Mouse (Mus musculus): ENCODE results near the gene Paqr4.
A peak's percentile ranks its signal among the peaks of the same experiment; 100 is the strongest.
"Not testable (repeated sequence)": the region's sequence is repeated elsewhere in the genome, so short reads cannot be mapped to it uniquely, and the experiment has no call there.

The Paqr4 gene

GRCm38 (mm10) chr17:23776216-23776615, 35.5 kb upstream of the Paqr4 start:
- Histone ChIP-seq H3K9me3 (ENCODE audit: low read length) (no peaks in the 10 kb centered on the region), H3K4me1 (replicated peaks; ENCODE audit: low read depth, low read length) (peaks cover 16% of the 10 kb centered on the region), H3K27me3 (ENCODE audit: insufficient read depth, low read length) (no peaks in the 10 kb centered on the region; the same call in 1 of the 2 replicates), H3K4me3 (replicated peaks; ENCODE audit: low read length) (no peak overlapping the region), H3K36me3 (ENCODE audit: insufficient read depth, low read length) (no peaks in the 10 kb centered on the region)
- TF ChIP-seq NANOG (IDR thresholded peaks at IDR 0.05; ENCODE audit: borderline replicate concordance, low read length): no peak
- no peak for TF ChIP-seq POU5F1 (IDR thresholded peaks at IDR 0.05; ENCODE audit: borderline replicate concordance, low read length)
- no peak for TF ChIP-seq CTCF (conservative IDR thresholded peaks at IDR 0.05; ENCODE audit: low read length)

GRCm38 (mm10) chr17:23774090-23774489, 33.4 kb upstream of the Paqr4 start:
- no peaks in the 10 kb centered on the region for H3K36me3 ChIP-seq (ENCODE audit: insufficient read depth, low read length)
- no peaks in the 10 kb centered on the region for H3K9me3 ChIP-seq (ENCODE audit: low read length)
- no peak overlapping the region for H3K4me3 ChIP-seq (replicated peaks; ENCODE audit: low read length)
- H3K27me3 ChIP-seq (ENCODE audit: insufficient read depth, low read length): peaks cover 10% of the 10 kb centered on the region
- TF ChIP-seq NANOG (IDR thresholded peaks at IDR 0.05; ENCODE audit: borderline replicate concordance, low read length) (no peak), CTCF (conservative IDR thresholded peaks at IDR 0.05; ENCODE audit: low read length) (peak; percentile 36)
- H3K4me1 ChIP-seq (replicated peaks; ENCODE audit: low read depth, low read length): peaks cover 19% of the 10 kb centered on the region

DNA sequence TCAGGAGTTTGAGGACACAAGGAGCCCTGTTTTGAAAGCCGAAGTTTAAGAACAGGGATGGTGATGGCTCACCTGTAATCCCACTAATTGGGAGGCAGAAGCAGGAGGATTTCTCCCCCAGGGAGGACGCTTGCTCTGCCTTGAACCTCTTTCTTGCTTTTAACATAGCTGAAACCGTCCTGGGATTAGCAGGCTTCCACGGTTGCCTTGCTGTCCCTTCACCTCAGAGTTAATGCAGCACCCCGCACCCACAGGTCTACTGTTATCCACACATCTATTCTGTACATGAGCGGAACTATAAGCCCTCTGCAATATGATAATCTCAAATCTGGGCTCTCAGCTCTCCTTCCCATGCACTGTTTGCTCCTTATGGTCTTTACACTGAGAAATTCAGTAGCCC, 33.0 kb upstream of the Paqr4 start:
- Histone ChIP-seq H3K4me3 (replicated peaks; ENCODE audit: low read length) (no peak overlapping the region), H3K27me3 (ENCODE audit: insufficient read depth, low read length) (peaks cover 10% of the 10 kb centered on the region), H3K9me3 (ENCODE audit: low read length) (no peaks in the 10 kb centered on the region), H3K36me3 (ENCODE audit: insufficient read depth, low read length) (0 out of 2 replicates have a peak, but pooled peaks cover 1% of the 10 kb centered on the region), H3K4me1 (replicated peaks; ENCODE audit: low read depth, low read length) (peaks cover 15% of the 10 kb centered on the region)
- TF ChIP-seq CTCF (conservative IDR thresholded peaks at IDR 0.05; ENCODE audit: low read length) (no peak), POU5F1 (IDR thresholded peaks at IDR 0.05; ENCODE audit: borderline replicate concordance, low read length) (no peak), NANOG (IDR thresholded peaks at IDR 0.05; ENCODE audit: borderline replicate concordance, low read length) (no peak)

- not testable (repeated sequence) for H3K4me3 ChIP-seq (replicated peaks; ENCODE audit: low read length); H3K9me3 ChIP-seq (ENCODE audit: low read length); H3K36me3 ChIP-seq (ENCODE audit: insufficient read depth, low read length)
- Histone ChIP-seq H3K27me3 (ENCODE audit: insufficient read depth, low read length) (peaks cover 10% of the 10 kb centered on the region), H3K4me1 (replicated peaks; ENCODE audit: low read depth, low read length) (peaks cover 12% of the 10 kb centered on the region)
Measured at GRCm38 (mm10) chr17:23772219-23772556, 31.5 kb upstream of the Paqr4 start.

DNA sequence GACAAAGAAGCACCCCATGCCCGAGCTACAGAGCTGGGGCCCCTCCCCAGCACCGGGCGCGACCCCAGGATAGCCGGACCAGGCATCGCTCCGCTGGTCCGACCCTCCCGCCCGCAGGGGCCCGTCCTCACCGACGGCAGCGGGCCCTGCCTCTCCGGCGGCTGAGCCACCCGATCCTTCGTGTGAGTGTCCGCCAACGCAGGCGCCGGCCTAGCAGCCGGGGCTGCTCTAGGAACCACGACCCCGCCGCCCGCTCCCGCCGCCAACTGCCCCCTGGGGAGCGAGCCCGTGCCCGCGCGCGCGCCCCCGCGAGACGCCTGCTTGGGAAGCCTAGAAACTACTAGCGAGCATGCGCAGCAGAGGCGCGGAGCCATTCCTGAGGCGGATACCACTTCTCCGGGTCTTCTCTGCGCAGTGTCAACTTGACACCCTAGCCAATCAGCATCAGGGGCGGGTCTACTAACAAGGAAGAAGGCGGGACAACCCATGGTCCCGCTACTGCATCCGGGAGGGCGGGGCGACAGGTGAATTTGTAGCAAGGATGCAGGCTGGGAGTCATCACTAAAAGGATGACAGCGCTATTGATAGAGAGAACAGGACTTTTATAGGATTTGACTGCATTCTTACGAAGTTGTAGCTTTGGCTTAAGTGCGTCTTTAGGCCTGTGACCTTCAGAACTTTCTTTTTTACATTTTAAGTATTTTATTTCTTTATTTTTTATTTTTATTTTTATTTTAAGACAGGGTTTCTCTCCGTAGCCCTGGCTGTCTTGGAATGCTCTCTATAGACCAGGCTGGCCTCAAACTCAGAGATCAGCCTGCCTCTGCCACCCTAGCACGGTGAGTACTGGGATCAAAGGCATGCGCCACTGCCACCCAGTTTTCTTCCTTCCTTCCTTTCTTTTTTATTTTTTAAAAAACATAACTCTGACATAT, 30.9 kb upstream of the Paqr4 start, which contains the start of gene Flywch1:
Gene Flywch1, minus strand, starts transcription at position 319 of the 935 bp plus-strand sequence.
- 0 out of 2 replicates have a peak, but pooled peaks cover 5% of the 10 kb centered on the region for H3K36me3 ChIP-seq (ENCODE audit: insufficient read depth, low read length)
- no peaks in the 10 kb centered on the region for H3K9me3 ChIP-seq (ENCODE audit: low read length)
- peaks cover 12% of the 10 kb centered on the region for H3K4me1 ChIP-seq (replicated peaks; ENCODE audit: low read depth, low read length)
- TF ChIP-seq NANOG (IDR thresholded peaks at IDR 0.05; ENCODE audit: borderline replicate concordance, low read length) (no peak), CTCF (conservative IDR thresholded peaks at IDR 0.05; ENCODE audit: low read length) (no peak), POU5F1 (IDR thresholded peaks at IDR 0.05; ENCODE audit: borderline replicate concordance, low read length) (no peak)
- peak within 1 kb of the TSS; percentile 88 for H3K4me3 ChIP-seq (replicated peaks; ENCODE audit: low read length)
- H3K27me3 ChIP-seq (ENCODE audit: insufficient read depth, low read length): peaks cover 10% of the 10 kb centered on the region

- Histone ChIP-seq H3K36me3 (ENCODE audit: insufficient read depth, low read length) (0 out of 2 replicates have a peak, but pooled peaks cover 5% of the 10 kb centered on the region), H3K4me1 (replicated peaks; ENCODE audit: low read depth, low read length) (peaks cover 12% of the 10 kb centered on the region), H3K27me3 (ENCODE audit: insufficient read depth, low read length) (peaks cover 10% of the 10 kb centered on the region), H3K4me3 (replicated peaks; ENCODE audit: low read length) (peak overlapping the region; percentile 88), H3K9me3 (ENCODE audit: low read length) (no peaks in the 10 kb centered on the region)
- TF ChIP-seq POU5F1 (IDR thresholded peaks at IDR 0.05; ENCODE audit: borderline replicate concordance, low read length) (no peak), NANOG (IDR thresholded peaks at IDR 0.05; ENCODE audit: borderline replicate concordance, low read length) (no peak), CTCF (conservative IDR thresholded peaks at IDR 0.05; ENCODE audit: low read length) (no peak)
Measured at GRCm38 (mm10) chr17:23770896-23771283, 30.2 kb upstream of the Paqr4 start.

DNA sequence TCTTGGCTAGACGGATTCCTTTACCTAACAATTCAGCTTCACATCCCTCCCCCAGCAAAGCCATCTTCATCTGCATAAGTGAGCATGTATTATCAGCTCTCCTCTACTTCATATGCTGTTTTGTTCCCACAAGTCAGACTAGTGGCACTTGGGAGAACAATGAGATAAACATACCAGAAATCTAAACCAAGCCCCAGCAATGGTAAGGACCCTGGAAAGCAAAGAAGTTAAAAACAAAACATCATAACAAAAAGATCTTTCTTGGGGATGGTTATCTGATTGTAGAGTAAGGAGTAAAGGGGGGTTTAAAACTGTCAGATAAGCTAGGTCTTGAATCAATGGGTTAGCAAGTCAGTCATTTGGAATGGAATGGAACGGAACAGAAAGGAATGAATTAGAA, 29.8 kb upstream of the Paqr4 start:
- Histone ChIP-seq H3K36me3 (ENCODE audit: insufficient read depth, low read length) (0 out of 2 replicates have a peak, but pooled peaks cover 5% of the 10 kb centered on the region), H3K4me3 (replicated peaks; ENCODE audit: low read length) (peak overlapping the region; percentile 88), H3K27me3 (ENCODE audit: insufficient read depth, low read length) (peaks cover 10% of the 10 kb centered on the region), H3K4me1 (replicated peaks; ENCODE audit: low read depth, low read length) (peaks cover 12% of the 10 kb centered on the region), H3K9me3 (ENCODE audit: low read length) (no peaks in the 10 kb centered on the region)
- TF ChIP-seq POU5F1 (IDR thresholded peaks at IDR 0.05; ENCODE audit: borderline replicate concordance, low read length) (no peak), CTCF (conservative IDR thresholded peaks at IDR 0.05; ENCODE audit: low read length) (no peak), NANOG (IDR thresholded peaks at IDR 0.05; ENCODE audit: borderline replicate concordance, low read length) (no peak)

- H3K4me3 ChIP-seq (replicated peaks; ENCODE audit: low read length): no peak overlapping the region
- no peaks in the 10 kb centered on the region for H3K9me3 ChIP-seq (ENCODE audit: low read length)
- H3K4me1 ChIP-seq (replicated peaks; ENCODE audit: low read depth, low read length): peaks cover 52% of the 10 kb centered on the region
- H3K36me3 ChIP-seq (ENCODE audit: insufficient read depth, low read length): peaks cover 21% of the 10 kb centered on the region
- no peaks in the 10 kb centered on the region for H3K27me3 ChIP-seq (ENCODE audit: insufficient read depth, low read length)
- TF ChIP-seq CTCF (conservative IDR thresholded peaks at IDR 0.05; ENCODE audit: low read length) (no peak), NANOG (IDR thresholded peaks at IDR 0.05; ENCODE audit: borderline replicate concordance, low read length) (no peak)
Measured at GRCm38 (mm10) chr17:23762976-23763375, 22.3 kb upstream of the Paqr4 start.

DNA sequence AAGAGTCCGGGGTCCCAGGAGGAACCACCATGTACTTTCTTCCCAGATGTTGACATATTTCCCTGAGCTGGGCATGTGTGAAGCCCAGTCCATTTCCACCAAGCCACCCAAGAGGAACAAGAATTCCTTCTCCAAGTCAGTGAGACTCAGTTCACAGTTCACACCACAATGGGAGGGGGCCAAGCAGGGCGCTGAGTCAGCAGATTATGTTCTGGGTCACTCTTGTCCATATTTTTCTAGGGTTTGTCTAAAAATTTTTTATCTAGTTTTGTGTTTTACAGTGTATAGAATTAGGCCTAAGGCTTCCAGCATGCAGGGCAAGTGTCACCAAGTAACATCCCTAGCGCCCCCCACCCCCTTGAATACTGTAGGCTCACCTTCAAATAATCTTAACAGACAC, 20.5 kb upstream of the Paqr4 start:
- peaks cover 31% of the 10 kb centered on the region for H3K36me3 ChIP-seq (ENCODE audit: insufficient read depth, low read length)
- TF ChIP-seq POU5F1 (IDR thresholded peaks at IDR 0.05; ENCODE audit: borderline replicate concordance, low read length) (no peak), CTCF (conservative IDR thresholded peaks at IDR 0.05; ENCODE audit: low read length) (no peak), NANOG (IDR thresholded peaks at IDR 0.05; ENCODE audit: borderline replicate concordance, low read length) (no peak)
- no peaks in the 10 kb centered on the region for H3K27me3 ChIP-seq (ENCODE audit: insufficient read depth, low read length)
- H3K4me1 ChIP-seq (replicated peaks; ENCODE audit: low read depth, low read length): peaks cover 70% of the 10 kb centered on the region
- no peaks in the 10 kb centered on the region for H3K9me3 ChIP-seq (ENCODE audit: low read length)
- H3K4me3 ChIP-seq (replicated peaks; ENCODE audit: low read length): no peak overlapping the region

All from E14TG2a.4 (cell line).